Comparison of ENCODE assay signal across 25 mouse cellular contexts in genomic region chr12:67010318-67010717, GRCm38 (mm10).
"Had no signal": no experiment of that assay in that cellular context is flagged by ENCODE, and none has a peak within 500 bp of the region (broad histone marks: within the 10 kb centered on the region; RNA-seq: fewer than 3 reads in every experiment).

No protein-coding gene starts in this region.

- H3K27me3 ChIP-seq: embryonic facial prominence, embryonic 12.5 days; embryonic facial prominence, embryonic 13.5 days; embryonic facial prominence, embryonic 15.5 days; forebrain, embryonic 12.5 days; forebrain, embryonic 13.5 days; forebrain, embryonic 15.5 days had no signal

- H3K4me2 ChIP-seq: embryonic facial prominence, embryonic 12.5 days; embryonic facial prominence, embryonic 13.5 days; embryonic facial prominence, embryonic 15.5 days; forebrain, embryonic 12.5 days; forebrain, embryonic 13.5 days; forebrain, embryonic 15.5 days had no signal

- H3K9ac ChIP-seq: embryonic facial prominence, embryonic 12.5 days; embryonic facial prominence, embryonic 13.5 days; embryonic facial prominence, embryonic 15.5 days; forebrain, embryonic 12.5 days; forebrain, embryonic 13.5 days; forebrain, embryonic 15.5 days; forebrain, postnatal 0 days had no signal

- H3K9me3 ChIP-seq: embryonic facial prominence, embryonic 10.5 days; embryonic facial prominence, embryonic 12.5 days; embryonic facial prominence, embryonic 13.5 days; embryonic facial prominence, embryonic 15.5 days; forebrain, embryonic 10.5 days; forebrain, embryonic 12.5 days; forebrain, embryonic 13.5 days; forebrain, embryonic 15.5 days had no signal

- H3K4me3 ChIP-seq: embryonic facial prominence, embryonic 10.5 days; embryonic facial prominence, embryonic 12.5 days; embryonic facial prominence, embryonic 13.5 days; embryonic facial prominence, embryonic 15.5 days; erythroblast, embryonic 14.5 days; forebrain, embryonic 10.5 days; forebrain, embryonic 12.5 days; forebrain, embryonic 13.5 days; forebrain, embryonic 15.5 days; gastrocnemius, adult 2 months; heart, adult 2 months had no signal

- H3K27ac ChIP-seq: embryonic facial prominence, embryonic 10.5 days; embryonic facial prominence, embryonic 12.5 days; embryonic facial prominence, embryonic 13.5 days; embryonic facial prominence, embryonic 15.5 days; forebrain, embryonic 10.5 days; forebrain, embryonic 12.5 days; forebrain, embryonic 13.5 days; gastrocnemius, adult 2 months; heart, adult 2 months had no signal

- DNase-seq: cerebellum, adult 9-10 months; cerebellum, adult 9-11 months; cerebellum, postnatal 10 days; cerebellum, postnatal 14 days; cerebellum, postnatal 25 days; cerebellum, postnatal 36 days; embryo, embryonic 11 days; forebrain, postnatal 0 days; gastrocnemius, adult 2 months; gastrocnemius, postnatal 10 days; gastrocnemius, postnatal 14 days; gastrocnemius, postnatal 25 days; gastrocnemius, postnatal 36 days; heart, adult 11 months; heart, adult 18-20 months; heart, adult 2 months had no signal

- H3K36me3 ChIP-seq: embryonic facial prominence, embryonic 10.5 days; embryonic facial prominence, embryonic 12.5 days; embryonic facial prominence, embryonic 13.5 days; embryonic facial prominence, embryonic 15.5 days; forebrain, embryonic 10.5 days; forebrain, embryonic 12.5 days; forebrain, embryonic 15.5 days had no signal

- H3K4me1 ChIP-seq: embryonic facial prominence, embryonic 10.5 days; embryonic facial prominence, embryonic 12.5 days; embryonic facial prominence, embryonic 13.5 days; embryonic facial prominence, embryonic 15.5 days; forebrain, embryonic 10.5 days; forebrain, embryonic 12.5 days; forebrain, embryonic 13.5 days had no signal
